Mouse (Mus musculus) layer of hippocampus, adult 6 months (tissue): ENCODE measurements around the gene Aoc1. TPM values are rescaled to one million over a fixed set of nuclear protein-coding genes. Genes with fewer than 3 reads are reported as not detected.

Source experiments
- long read RNA-seq, 2 experiments: library from polyadenylated mRNA; unstranded; transcript quantifications; one replicate each; pipeline ENCODE4 v2.0.0; 2019 to 2020
- polyA plus RNA-seq: library from polyadenylated mRNA; unstranded; fragments of <200 nt; fragmentation: Nextera tagmentation; gene quantifications from 2 replicates; pipeline ENCODE4 v1.2.3, GENCODE M21; 2021

Gene Aoc1
- polyA plus RNA-seq: 0.20 and 0.40 TPM in 2 replicates
- long read RNA-seq, experiment 1: 0 reads
- long read RNA-seq, experiment 2: 0 reads

GRCm38 (mm10) chr6:48872596-48872995 lies at the start of gene Aoc1:
Aoc1 (plus strand) TSS chr6:48872896.

GRCm38 (mm10) chr6:48840371-48840969 lies 32.2 kb upstream of the Aoc1 start, which contains the start of gene Tmem176a:
Tmem176a (plus strand) TSS chr6:48840919.

GRCm38 (mm10) chr6:48840973-48841625 lies 31.6 kb upstream of the Aoc1 start, which contains the start of gene Tmem176b:
Tmem176b (minus strand) TSS chr6:48841496.

GRCm38 (mm10) chr6:48929595-48929994 lies 56.9 kb downstream of the Aoc1 start, which contains the start of gene 1600015I10Rik:
1600015I10Rik (plus strand) TSS chr6:48929895.

Other genes starting within 250 kb of the Aoc1 start
- gene AI854703, start 246.1 kb upstream of the Aoc1 start, polyA plus RNA-seq: 9.4 and 11.7 TPM in 2 replicates
- gene Gimap8, start 225.7 kb upstream of the Aoc1 start, polyA plus RNA-seq: 0.09 TPM in 1 of 2 replicates, not detected in the other
- gene Gimap9, start 196.8 kb upstream of the Aoc1 start, polyA plus RNA-seq: 0.26 and 0.59 TPM in 2 replicates
- gene Gimap4, start 188.3 kb upstream of the Aoc1 start, polyA plus RNA-seq: 0.21 TPM in 1 of 2 replicates, not detected in the other
- gene Gimap6, start 164.7 kb upstream of the Aoc1 start, polyA plus RNA-seq: 2.7 and 3.0 TPM in 2 replicates
- 0.83 TPM in 1 of 2 replicates, not detected in the other for gene Gm28053, start 154.3 kb upstream of the Aoc1 start, polyA plus RNA-seq
- 0.11 TPM in 1 of 2 replicates, not detected in the other for gene Gimap7, start 154.3 kb upstream of the Aoc1 start, polyA plus RNA-seq
- 2.5 and 3.3 TPM in 2 replicates for gene Gimap1, start 133.8 kb upstream of the Aoc1 start, polyA plus RNA-seq
- 0.60 and 0.82 TPM in 2 replicates for gene Gimap5, start 126.7 kb upstream of the Aoc1 start, polyA plus RNA-seq
- gene Gimap3, start 102.0 kb upstream of the Aoc1 start, polyA plus RNA-seq: 0.06 TPM in 1 of 2 replicates, not detected in the other
- gene Tmem176a, start 32.0 kb upstream of the Aoc1 start, polyA plus RNA-seq: 59.6 and 66.9 TPM in 2 replicates
- gene Tmem176b, start 31.4 kb upstream of the Aoc1 start, polyA plus RNA-seq: 94.2 and 95.1 TPM in 2 replicates
- not detected in 2 replicates for gene 1600015I10Rik, start 57.0 kb downstream of the Aoc1 start, polyA plus RNA-seq
- gene Doxl2, start 102.1 kb downstream of the Aoc1 start, polyA plus RNA-seq: not detected in 2 replicates
- not detected in 2 replicates for gene Svs1, start 114.0 kb downstream of the Aoc1 start, polyA plus RNA-seq
- 2.9 and 6.1 TPM in 2 replicates for gene Gpnmb, start 163.7 kb downstream of the Aoc1 start, polyA plus RNA-seq
- gene Malsu1, start 200.9 kb downstream of the Aoc1 start, polyA plus RNA-seq: 28.1 and 34.7 TPM in 2 replicates